Mouse (Mus musculus) G1E (cell line): ENCODE data around the gene Mthfr.

ENCODE experiments used
- CTCF ChIP-seq: IDR thresholded peaks from 2 replicates; pipeline ENCODE4 v1.5.1; 2012; ENCODE audit warnings: low read depth, low read length, inconsistent platforms, mixed read lengths
- GATA1 ChIP-seq: IDR thresholded peaks from 2 replicates; pipeline ENCODE4 v1.6.1; 2012; ENCODE audit warnings: borderline replicate concordance, low read length, inconsistent platforms, mixed read lengths
- POLR2AphosphoS5 ChIP-seq: IDR thresholded peaks from 2 replicates; pipeline ENCODE4 v1.6.1; 2012; ENCODE audit warnings: low read depth, low read length, inconsistent platforms; ENCODE audit not compliant: insufficient replicate concordance
- TAL1 ChIP-seq: conservative IDR thresholded peaks from 2 replicates; pipeline ENCODE4 v1.6.1; 2012; ENCODE audit warnings: low read depth, low read length, inconsistent platforms, mixed read lengths

GRCm38 (mm10) chr4:148069602-148070218 lies 30.8 kb downstream of the Mthfr start:
- TF ChIP-seq CTCF, result no peak
- TF ChIP-seq GATA1, result no peak
- TF ChIP-seq TAL1, result no peak
- TF ChIP-seq POLR2AphosphoS5, result no peak
